Mouse (Mus musculus) adrenal gland, postnatal 4 days (tissue): ENCODE results near the gene Apod. TPM values are rescaled to one million over a fixed set of nuclear protein-coding genes. Genes with fewer than 3 reads are reported as not detected.
A peak's percentile ranks its signal among the peaks of the same experiment; 100 is the strongest.

Source experiments
- DNase-seq, 2 experiments: peaks; one replicate each; pipeline ENCODE4 v3.0.0; 2021 to 2022; ENCODE audit warnings: low spot score in 2 of 2, mixed read lengths in 2 of 2
- microRNA-seq: library from miRNA; unstranded; fragments of <30 nt; microRNA quantifications from one replicate; pipeline ENCODE4 v1.2.0, GENCODE M21; 2021
- total RNA-seq, 2 experiments: library from RNA; stranded (reverse); gene quantifications; 2 replicates each; pipeline ENCODE4 v1.2.3; 2021

The Apod gene
- total RNA-seq, 2 experiments from 2014 or later = 1.8 to 2.1 TPM

- no peak for DNase-seq
These were observed 26.9 kb downstream of the Apod start for GRCm38 (mm10) chr16:31287712-31288111.

DNA sequence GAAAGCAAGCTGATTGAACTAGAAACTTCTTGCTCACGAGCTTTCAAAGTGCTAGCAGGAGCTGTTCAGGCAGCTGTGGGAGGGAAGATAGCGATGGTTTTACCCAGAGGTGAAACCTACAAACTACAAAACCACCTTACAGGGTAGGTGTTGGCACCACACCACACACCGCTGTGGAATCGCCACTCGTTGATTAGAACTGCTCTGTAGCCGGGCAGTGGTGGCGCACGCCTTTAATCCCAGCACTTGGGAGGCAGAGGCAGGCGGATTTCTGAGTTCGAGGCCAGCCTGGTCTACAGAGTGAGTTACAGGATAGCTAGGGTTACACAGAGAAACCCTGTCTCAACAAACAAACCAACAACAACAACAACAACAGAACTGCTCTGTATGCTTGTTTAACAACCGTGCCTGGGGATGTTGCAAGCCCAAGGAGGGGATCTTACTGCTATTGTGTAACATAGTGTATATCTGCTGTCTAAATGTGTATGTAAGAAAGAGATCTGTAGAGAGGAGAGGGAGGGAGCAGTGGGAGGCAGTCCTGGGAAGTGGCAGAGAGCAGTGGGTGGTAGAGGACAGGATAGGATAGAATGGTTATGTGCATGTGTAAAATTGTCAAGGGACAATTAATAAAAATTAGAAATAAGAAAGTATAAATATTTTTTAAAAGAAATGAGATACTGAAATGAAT lies 27.7 kb downstream of the Apod start:
- no peak for DNase-seq

- DNase-seq = no peak
These were observed 32.6 kb downstream of the Apod start for GRCm38 (mm10) chr16:31281981-31282380.

DNA sequence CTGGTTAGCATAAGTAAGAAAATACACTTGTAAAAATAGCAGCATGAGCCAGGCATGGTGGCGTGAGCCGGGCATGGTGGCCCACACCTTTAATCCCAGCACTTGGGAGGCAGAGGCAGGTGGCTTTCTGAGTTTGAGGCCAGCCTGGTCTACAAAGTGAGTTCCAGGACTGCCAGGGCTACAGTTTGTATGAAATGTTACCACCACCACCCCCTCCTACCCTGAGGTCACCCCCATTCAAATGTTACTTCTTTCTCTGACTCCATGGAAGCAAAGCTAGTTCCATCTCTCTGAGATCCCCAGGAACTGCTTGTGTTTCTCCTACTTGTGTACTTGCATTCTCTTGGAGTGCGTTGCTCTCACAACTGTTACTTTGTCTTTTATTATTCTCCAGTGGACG lies 34.4 kb downstream of the Apod start:
- no peak for DNase-seq

GRCm38 (mm10) chr16:31278581-31278980 lies 36.0 kb downstream of the Apod start:
- DNase-seq = no peak

DNA sequence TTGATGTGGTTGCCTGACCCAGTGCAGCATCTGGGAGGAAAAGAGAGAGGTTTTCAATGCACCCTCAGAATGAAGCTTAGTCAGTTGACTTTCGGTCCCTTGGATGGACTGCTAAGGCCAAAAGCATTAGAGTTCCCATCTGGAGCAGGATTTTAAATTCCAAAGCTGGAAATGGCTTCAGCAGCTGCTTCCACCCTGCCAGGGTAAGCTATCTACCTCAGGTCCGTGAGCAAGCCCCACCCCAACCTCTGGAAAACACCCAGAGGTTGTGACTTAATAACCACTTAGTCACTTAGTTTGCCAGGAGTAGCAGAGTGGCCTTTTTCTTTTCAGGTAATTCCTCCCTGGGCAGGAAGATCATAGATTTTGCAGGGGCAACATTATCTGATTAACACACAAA lies 36.5 kb downstream of the Apod start:
- no peak for DNase-seq

- no peak for DNase-seq
These were observed 37.6 kb downstream of the Apod start for GRCm38 (mm10) chr16:31276962-31277361.

GRCm38 (mm10) chr16:31276539-31276938 lies 38.1 kb downstream of the Apod start:
- DNase-seq = peak; percentile 29 to 44

- DNase-seq = peak; percentile 81 to 87
These were observed 39.7 kb downstream of the Apod start, which contains the start of gene Ppp1r2 for GRCm38 (mm10) chr16:31274674-31275460. Gene Ppp1r2, minus strand, starts transcription at chr16:31275277.

DNA sequence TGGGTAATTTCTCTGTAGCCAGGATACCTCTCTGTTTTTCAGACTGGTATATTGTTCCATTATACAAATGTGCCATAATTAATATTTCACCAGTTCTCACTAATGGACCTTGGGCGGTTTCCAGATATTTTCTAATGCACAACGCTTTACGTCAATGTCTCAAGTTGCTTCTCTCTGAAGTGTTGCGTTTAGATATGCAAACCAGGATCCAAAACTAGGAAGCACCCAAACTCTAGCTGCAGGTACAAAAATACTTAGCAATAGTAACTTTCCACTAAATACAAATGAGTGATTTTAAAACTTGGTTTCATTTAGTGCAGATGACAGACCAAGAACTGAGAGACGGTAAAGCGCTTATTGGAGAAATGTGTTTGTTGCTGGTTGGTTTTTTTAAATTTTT lies 40.5 kb downstream of the Apod start:
- DNase-seq = no peak

DNA sequence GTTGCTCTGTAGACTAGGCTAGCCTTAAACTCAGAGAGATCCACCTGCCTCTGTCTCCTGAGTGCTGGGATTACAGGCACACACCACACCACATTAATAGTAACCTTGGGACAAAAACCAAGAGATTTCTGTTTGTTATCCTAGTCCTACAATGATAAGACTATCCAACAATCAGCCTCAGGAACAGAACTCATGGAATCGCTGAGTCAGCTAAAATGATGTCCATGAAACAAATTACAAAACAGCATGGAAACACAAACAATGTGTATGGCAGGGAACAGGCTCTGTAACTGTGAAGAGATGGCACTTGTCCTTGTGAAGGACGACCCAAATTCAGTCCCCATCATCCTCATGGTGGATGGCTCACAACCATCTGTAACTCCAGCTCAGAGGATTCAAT lies 47.9 kb downstream of the Apod start:
- no peak for DNase-seq

DNA sequence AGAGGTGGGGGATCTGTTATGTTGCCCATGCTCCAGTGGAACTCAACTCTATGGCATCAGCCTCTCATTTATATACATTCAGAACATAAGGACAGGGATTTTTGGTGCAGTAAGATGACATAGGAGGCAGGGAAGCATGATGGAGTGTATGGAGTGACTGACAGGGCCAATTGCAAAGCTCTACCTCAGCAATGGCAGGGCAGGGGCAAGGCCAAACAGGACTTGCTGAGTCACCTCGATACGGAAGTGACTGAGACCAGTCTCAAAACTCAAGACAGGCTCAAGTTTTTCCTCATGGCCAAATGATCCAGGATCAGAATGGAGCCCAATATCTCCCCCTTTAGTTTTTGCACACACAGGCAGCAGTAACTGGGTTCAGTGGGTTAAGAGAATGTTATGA lies 58.5 kb downstream of the Apod start:
- DNase-seq = no peak

DNA sequence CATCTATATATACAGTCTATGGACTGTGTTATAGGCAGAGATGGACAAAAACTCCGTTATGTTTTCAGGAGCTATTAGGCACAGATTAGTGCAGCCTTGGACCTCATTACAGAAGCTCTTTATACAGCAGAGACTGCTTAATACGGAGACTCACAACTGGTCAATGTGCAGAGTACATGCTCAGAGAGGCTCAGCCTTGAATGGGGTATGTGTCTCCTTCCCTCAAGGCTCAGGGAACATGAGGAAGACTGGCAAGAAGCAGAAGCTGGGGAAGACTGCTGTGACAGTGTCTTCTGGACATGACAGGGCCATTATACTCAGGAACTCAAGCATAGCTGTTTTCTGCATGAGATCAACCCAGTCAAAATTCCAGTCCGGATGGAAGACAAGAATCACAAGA lies 58.9 kb downstream of the Apod start:
- DNase-seq = no peak

GRCm38 (mm10) chr16:31249401-31249800 lies 65.2 kb downstream of the Apod start:
- no peak for DNase-seq

DNA sequence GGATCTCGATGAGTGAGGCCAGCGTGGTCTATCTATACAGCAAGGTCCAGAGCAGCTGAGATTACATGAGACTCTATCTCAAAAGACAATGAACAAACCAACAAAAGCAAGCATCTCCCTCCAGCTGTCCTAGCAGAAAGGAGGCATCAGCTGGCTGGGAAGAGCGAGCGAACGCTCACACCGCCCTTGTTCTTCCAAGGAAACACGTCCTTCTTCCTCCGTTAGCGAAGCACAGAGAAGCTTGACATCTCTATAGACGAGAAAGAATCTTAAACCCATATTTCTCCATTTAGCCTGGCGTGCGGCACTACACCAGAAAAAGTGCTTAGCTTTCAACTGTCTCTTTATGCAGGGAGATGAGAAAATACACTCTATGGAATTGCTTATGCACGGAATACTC lies 65.9 kb downstream of the Apod start:
- no peak for DNase-seq

DNA sequence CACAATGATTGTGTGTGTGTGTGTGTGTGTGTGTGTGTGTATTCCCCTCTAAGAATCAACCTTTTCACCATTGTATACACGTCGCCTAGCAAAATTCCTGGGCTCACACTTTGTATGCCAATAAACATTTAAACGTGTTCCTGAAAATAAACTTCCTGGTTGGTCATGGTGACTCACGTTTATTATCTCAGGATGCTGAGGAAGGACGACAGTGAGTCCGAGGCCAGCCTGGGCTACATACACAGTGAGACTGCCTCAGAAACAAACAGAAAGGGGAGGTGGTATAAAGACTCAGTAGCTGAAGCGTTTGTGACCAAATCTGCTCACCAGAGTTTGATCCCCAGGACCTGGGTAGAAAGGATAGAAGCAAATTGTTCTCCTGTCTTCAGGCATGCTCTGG lies 67.2 kb downstream of the Apod start:
- DNase-seq = no peak

Small RNA genes lying within 50 kb of the gene (microRNA-seq; reads per million reads assigned to microRNA genes)
- gene Gm27415 = not detected

Other genes with a start within 250 kb of the Apod start
- 10 to 100 TPM; 22.2 to 22.7 TPM for gene Xxylt1, start 233.4 kb downstream of the Apod start, total RNA-seq
- 10 to 100 TPM; 49.8 to 49.9 TPM for gene Acap2, start 113.6 kb downstream of the Apod start, total RNA-seq
- gene Ppp1r2, start 39.5 kb downstream of the Apod start, total RNA-seq = 10 to 100 TPM; 85.9 to 87.7 TPM
- 10 to 100 TPM; 11.1 to 63.3 TPM for gene Bdh1, start 107.5 kb upstream of the Apod start, total RNA-seq